Mouse (Mus musculus): ENCODE measurements around the gene Gm9837.

The Gm9837 gene

GRCm38 (mm10) chr11:53469968-53470695 lies at the start of gene Gm9837:
Gm9837 (minus strand) TSS chr11:53470479.
- DNase-seq (ENCODE audit: extremely low read depth, low read depth), result peak; percentile 58

DNA sequence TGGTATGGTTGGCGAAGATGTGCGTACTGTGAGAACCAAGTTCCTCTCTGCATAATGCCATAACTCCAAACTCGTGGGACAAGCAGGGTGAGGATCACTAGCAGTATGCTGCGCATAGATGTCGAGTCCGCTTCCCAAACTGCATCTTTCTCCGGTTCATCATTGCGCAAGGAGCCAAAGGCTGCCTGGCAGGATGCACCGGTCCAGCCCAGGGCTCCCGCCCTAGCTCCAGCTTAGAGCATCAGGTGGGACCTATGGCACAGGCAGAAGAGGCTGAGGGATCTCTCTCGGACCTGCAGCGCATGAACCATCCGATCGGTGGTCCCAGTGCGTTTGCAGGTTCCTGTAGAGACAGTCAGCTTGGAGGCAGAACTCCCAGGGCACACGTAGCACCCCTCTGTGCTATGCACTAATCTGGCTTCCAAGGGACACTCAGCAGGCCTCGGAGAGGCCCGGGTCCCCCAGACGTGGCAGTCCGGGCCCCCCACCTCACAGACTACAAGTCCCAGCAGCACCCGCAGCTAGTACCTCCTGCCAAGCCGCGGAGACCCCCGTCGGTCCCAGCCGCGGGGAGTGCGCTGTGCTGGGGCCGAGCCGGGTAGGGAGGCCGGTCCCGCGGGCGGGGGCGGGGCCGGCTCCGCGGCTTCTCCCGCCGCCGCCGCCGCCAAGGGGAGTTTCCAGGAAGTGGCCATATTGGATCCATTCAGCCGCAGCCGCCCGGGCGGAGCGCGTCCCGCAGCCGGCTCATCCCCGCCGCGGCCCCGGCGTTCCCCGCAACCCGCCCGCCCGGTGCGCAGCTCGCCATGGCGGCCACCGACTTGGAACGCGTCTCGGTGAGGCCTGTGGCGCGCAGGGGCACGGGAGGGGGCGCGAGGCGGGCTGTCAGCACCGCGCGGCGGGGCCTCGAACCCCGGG lies 49.2 kb upstream of the Gm9837 start, which contains the start of gene Sept8:
Sept8 (plus strand) TSS at position 51 of the 915 bp plus-strand sequence.
- DNase-seq (ENCODE audit: extremely low read depth, low read depth), result no peak

- peak; percentile 80 for DNase-seq (ENCODE audit: extremely low read depth, low read depth)
Measured at GRCm38 (mm10) chr11:53518759-53519158, 48.5 kb upstream of the Gm9837 start.

- DNase-seq (ENCODE audit: extremely low read depth, low read depth), result no peak
Measured at GRCm38 (mm10) chr11:53516775-53517627, 46.7 kb upstream of the Gm9837 start.

- no peak for DNase-seq (ENCODE audit: extremely low read depth, low read depth)
Measured at GRCm38 (mm10) chr11:53510351-53510750, 40.1 kb upstream of the Gm9837 start.

DNA sequence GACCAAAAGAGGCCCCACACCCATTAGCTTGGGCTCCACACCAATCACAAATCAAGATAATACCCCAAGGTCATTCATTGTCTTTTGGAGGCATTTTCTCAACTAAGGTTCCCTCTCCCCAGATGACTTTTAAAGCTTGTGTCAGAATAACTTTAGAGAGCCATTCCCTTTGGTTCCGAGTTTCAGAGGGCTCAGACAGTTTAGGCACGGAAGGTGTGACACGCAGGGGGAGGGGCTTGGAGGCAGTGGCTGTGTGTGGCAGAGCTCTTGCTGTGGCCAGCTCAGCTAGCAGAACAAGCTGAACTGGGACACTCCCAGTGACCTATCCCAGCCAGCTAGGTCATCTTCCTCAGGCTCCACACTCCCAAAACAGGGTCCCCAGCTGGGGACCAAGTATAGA lies 38.3 kb upstream of the Gm9837 start:
- DNase-seq (ENCODE audit: extremely low read depth, low read depth), result no peak

- no peak for DNase-seq (ENCODE audit: extremely low read depth, low read depth)
Measured at GRCm38 (mm10) chr11:53508152-53508551, 37.9 kb upstream of the Gm9837 start.

DNA sequence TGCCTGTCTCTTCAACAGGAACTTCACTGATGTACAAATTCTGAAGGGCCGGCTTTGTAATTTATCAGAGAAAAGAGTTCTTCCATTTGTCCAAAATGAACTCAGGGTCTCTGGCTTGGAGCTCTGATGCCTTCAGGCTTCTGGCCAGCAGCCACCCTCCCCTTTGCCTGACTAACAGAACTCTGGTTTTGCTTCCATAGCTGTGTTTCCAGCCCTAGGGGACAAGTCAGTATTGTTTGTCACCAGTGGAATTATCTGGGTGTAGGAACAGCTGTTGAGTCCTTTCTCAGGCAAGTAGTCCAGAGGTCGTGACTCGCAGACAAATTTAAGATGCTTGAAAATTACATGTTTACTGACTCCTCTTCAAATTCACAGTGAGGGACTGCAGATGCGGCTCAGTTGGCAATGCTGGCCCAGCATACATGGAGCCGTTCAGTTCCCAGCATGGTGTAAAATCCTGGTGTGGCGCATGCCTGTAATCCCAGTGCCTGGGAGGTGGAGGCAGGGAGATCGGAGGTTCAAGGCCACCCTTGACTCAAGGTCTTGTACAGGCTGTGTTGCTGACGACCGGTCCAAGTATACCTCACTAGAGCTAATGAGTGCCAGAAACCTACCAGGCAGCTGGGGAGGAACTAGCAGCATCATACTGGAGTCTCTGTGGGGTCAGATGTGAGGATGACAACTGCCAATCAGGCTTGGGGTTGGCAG lies 37.0 kb upstream of the Gm9837 start:
- no peak for DNase-seq (ENCODE audit: extremely low read depth, low read depth)

DNA sequence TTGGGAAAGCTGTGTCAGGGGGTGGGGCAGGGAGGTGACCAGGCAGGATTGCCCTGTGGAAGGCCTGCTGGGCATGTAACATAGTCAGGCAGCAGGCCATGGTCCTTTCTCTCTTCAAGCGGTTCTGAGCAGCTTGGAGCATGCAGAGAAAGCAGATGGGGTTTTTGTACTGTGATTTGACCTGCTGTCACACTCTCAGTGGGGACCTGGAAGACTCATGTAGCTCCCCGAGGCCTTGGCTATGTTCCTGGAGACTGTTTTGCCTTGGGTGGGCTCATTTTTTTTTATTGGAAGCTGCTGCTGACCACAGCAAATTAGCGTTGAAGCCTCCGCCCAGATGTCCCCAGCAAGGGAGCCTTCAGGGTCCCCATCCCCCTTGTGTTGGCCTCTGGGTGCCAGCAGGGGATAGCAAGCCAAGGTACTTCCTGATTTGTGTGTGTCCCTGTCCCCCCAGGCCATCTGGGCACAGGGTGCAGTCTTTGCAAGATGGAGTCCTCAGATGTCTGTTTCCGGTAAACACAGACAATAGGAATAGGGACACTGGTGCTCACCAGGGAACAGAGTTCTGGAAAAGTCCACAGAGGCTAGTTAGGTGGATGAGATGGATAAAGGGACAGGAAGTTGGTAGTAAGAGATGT lies 34.9 kb upstream of the Gm9837 start:
- DNase-seq (ENCODE audit: extremely low read depth, low read depth), result no peak

DNA sequence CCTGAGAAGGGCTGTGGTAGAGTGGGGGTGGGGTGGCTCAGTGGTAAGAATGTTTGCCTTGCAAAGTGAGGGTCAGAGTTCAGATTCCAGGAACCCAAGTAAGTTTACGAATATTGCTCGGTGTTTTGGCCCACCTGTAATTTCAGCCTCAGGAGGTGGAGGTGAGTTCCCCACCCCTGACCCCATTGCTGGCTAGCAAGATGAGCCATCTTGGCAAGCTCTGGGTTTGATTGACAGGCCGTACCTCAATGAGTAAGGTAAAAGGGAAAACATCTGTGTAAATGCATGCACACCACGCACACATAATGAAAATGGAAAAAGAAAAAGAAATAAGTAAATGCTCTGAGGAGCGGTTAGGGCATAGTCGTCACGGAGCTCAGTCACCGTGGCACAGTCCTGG lies 34.1 kb upstream of the Gm9837 start:
- DNase-seq (ENCODE audit: extremely low read depth, low read depth), result no peak

DNA sequence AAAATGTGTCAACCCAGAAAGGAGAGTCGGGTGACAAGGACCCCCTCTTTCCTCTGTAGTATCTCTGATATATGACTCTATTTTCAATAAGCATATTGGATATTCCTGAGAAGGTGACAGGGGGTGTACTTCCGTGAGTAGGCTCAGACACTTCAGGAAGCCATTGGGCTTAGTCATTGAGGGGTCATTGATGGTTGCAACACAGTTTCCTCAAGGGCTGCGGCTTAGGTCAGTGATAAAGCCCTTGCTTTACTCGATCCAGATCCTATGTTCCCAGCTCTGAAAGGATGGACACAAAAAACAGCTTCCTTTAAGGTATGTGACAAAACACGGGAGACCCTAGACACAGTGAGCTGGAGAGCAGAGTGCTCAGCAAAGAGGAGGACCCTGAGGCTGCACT lies 33.5 kb upstream of the Gm9837 start:
- no peak for DNase-seq (ENCODE audit: extremely low read depth, low read depth)

DNA sequence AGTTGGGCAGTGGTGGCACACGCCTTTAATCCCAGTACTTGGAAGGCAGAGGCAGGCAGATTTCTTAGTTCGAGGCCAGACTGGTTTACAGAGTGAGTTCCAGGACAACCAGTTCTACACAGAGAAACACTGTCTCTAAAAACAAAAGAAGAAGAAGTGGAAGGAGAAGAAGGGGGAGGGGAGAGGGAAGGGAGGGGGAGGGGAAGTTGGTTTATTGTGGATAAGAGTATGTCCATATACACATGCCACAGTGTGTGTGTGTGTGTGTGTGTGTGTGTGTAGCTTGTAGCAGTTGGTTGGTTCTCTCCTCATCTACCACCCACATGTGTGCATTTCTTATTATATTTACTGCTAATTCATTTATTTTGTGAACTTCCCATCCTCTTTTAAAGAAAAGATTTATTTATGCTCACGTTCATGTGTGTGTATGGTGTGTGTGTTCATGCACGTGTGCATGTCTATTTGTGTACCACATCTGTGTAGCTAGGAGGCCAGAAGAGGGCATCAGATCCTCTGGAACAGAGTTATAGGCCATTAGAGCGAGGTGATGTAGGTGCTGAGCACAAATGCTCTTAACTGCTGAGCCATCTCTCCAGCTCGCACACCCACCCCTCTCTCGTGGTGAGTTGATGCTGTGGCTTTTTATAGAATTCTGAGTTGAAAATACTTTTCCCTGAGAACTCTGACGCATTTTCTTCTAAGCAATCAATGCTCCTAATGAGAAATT lies 31.9 kb upstream of the Gm9837 start:
- no peak for DNase-seq (ENCODE audit: extremely low read depth, low read depth)

- DNase-seq (ENCODE audit: extremely low read depth, low read depth), result no peak
Measured at GRCm38 (mm10) chr11:53500569-53500968, 30.3 kb upstream of the Gm9837 start.

DNA sequence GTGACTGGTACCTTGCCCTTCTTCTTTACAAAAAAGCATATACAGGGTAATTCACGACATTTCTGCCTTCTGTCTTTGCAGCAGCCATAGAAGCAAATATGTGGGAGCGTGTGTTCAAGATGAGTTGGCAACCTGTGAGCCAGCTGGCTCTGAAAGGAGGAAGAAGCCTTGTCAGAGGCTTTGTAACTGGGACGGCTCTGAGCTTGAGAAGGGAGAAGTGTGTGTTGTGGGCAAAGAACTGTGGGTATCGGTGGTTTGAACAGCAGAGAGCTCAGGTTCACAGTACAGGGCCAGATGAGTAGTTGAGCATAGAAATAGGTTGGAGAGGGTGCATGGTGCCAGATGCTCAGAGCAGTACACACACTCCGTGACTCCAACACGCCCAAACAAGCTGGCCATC lies 26.7 kb upstream of the Gm9837 start:
- DNase-seq (ENCODE audit: extremely low read depth, low read depth), result no peak

DNA sequence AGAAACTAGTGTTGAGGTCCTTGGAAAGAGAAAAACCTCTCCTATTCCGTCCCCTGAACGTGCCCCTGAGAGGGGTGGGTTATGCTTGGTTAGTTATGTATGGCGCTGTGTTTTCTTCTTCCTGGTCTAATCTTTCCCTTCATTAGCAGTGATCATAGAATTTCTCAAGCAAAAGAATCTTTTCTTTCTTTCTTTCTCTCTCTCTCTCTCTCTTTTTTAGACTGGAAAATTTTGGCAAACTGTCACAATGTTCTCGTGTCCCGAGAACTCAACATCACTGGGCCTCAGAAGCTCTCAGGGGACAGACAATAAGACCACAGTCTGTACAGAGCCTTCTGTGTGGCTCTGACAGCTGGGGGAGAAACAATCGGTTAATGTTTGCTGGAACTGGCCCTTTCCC lies 25.1 kb upstream of the Gm9837 start:
- no peak for DNase-seq (ENCODE audit: extremely low read depth, low read depth)

GRCm38 (mm10) chr11:53493243-53493955 lies 23.1 kb upstream of the Gm9837 start:
- DNase-seq (ENCODE audit: extremely low read depth, low read depth), result no peak

- DNase-seq (ENCODE audit: extremely low read depth, low read depth), result no peak
Measured at GRCm38 (mm10) chr11:53491954-53492401, 21.7 kb upstream of the Gm9837 start.

DNA sequence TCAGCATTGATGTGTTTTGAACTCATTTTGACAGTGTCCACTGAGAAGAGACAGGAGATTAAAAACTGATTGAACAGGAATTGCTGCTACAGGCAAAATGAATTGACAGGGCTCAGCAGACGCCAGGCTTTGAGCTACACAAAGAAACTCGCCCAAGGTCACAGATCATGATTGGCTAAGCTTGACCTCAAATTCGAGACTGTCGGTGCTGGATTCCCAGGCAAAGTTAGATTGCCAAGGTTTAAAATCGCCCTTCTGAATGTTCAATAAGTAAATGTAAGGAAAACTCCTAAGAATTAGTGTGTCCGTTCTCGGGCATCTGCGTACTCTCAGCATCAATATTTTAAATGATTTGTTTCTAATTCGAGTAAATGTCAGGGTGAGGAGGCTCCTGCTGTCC lies 19.1 kb upstream of the Gm9837 start:
- no peak for DNase-seq (ENCODE audit: extremely low read depth, low read depth)

DNA sequence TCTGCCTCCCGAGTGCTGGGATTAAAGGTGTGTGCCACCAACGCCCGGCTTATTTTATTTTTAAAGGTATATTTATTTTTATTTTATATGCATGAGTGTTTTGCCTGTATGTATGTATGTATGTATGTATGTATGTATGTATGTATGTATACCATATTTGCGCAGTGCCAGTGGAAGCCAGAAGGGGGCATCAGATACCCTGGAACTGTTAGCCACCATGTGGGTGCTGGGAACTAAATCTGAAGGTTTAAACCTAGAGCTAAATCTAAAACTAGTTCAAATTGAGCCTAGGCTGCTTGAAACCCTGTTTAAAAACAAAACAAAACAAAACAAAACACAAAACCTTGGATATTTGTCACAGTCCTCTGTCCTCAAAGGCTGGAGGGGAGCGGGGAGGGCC lies 18.7 kb upstream of the Gm9837 start:
- no peak for DNase-seq (ENCODE audit: extremely low read depth, low read depth)

All from MEL-GATA-1-ER (cell line).